Mouse (Mus musculus) CH12.LX (cell line): Measurements from ENCODE around the gene Epb41l2. TPM values are rescaled to one million over a fixed set of nuclear protein-coding genes. Genes with fewer than 3 reads are reported as not detected.

Experiments
- polyA plus RNA-seq: library from polyadenylated mRNA; unstranded; fragments of >175 nt; gene quantifications from 2 replicates; pipeline ENCODE4 v1.2.1, GENCODE M21; 2012; ENCODE audit warnings: low read depth; ENCODE audit not compliant: insufficient read length
- total RNA-seq, 2 experiments: library from RNA; depleted of rRNA; stranded (reverse); fragments of 300-350 nt in 1 of 2; fragments of >200 nt in 1 of 2; gene quantifications; 2 replicates each; pipeline ENCODE4 v1.2.3; 2012 to 2014

The Epb41l2 gene
- total and polyA plus RNA-seq, 3 experiments = 24.3 to 71.2 (median 28.4) TPM

Other genes with a start within 250 kb of the Epb41l2 start
- 3.1 and 6.2 TPM in 2 replicates for gene Akap7, start 51.9 kb upstream of the Epb41l2 start, total RNA-seq (2012; rRNA removed)
- gene Akap7, start 51.9 kb upstream of the Epb41l2 start, total RNA-seq (2014; rRNA removed) = 11.1 and 12.1 TPM in 2 replicates
- 6.7 and 7.1 TPM in 2 replicates for gene Akap7, start 51.9 kb upstream of the Epb41l2 start, polyA plus RNA-seq
- not detected in 2 replicates for gene Smlr1, start 176.5 kb downstream of the Epb41l2 start, total RNA-seq (2012; rRNA removed)
- gene Smlr1, start 176.5 kb downstream of the Epb41l2 start, total RNA-seq (2014; rRNA removed) = not detected in 2 replicates
- not detected in 2 replicates for gene Smlr1, start 176.5 kb downstream of the Epb41l2 start, polyA plus RNA-seq